Mouse (Mus musculus) neural tube, postnatal 0 days (tissue): Measurements from ENCODE around the gene Rnf185. TPM values are rescaled to one million over a fixed set of nuclear protein-coding genes. Genes with fewer than 3 reads are reported as not detected.

ENCODE experiments used
- polyA plus RNA-seq: library from polyadenylated mRNA; unstranded; fragments of >200 nt; fragmentation: Nextera tagmentation; extraction: Ambion mirVana; gene quantifications from 2 replicates; pipeline ENCODE4 v1.2.1, GENCODE M21; 2015

Rnf185 gene
- polyA plus RNA-seq: 26.5 and 30.7 TPM in 2 replicates

GRCm38 (mm10) chr11:3452167-3452639 lies at the start of gene Rnf185:
Rnf185 (minus strand) TSS chr11:3452363.

GRCm38 (mm10) chr11:3487952-3488570 lies 35.9 kb upstream of the Rnf185 start, which contains the start of gene Pla2g3:
Pla2g3 (plus strand) TSS chr11:3488284.

GRCm38 (mm10) chr11:3408997-3409732 lies 43.0 kb downstream of the Rnf185 start, which contains the start of gene Limk2:
Limk2 (minus strand) TSS chr11:3409189.

Other genes with a start within 250 kb of the Rnf185 start
- gene Eif4enif1, start 250.0 kb downstream of the Rnf185 start, polyA plus RNA-seq: 33.0 and 38.7 TPM in 2 replicates
- 159 and 176 TPM in 2 replicates for gene Drg1, start 185.9 kb downstream of the Rnf185 start, polyA plus RNA-seq
- 33.3 and 34.6 TPM in 2 replicates for gene Patz1, start 163.5 kb downstream of the Rnf185 start, polyA plus RNA-seq
- gene Pik3ip1, start 122.0 kb downstream of the Rnf185 start, polyA plus RNA-seq: 40.0 and 43.2 TPM in 2 replicates
- 109 and 120 TPM in 2 replicates for gene Limk2, start 43.2 kb downstream of the Rnf185 start, polyA plus RNA-seq
- 34.9 and 38.8 TPM in 2 replicates for gene Pla2g3, start 35.9 kb upstream of the Rnf185 start, polyA plus RNA-seq
- 20.3 and 24.4 TPM in 2 replicates for gene Inpp5j, start 52.5 kb upstream of the Rnf185 start, polyA plus RNA-seq
- 524 and 531 TPM in 2 replicates for gene Selenom, start 62.3 kb upstream of the Rnf185 start, polyA plus RNA-seq
- 16.1 and 21.2 TPM in 2 replicates for gene Smtn, start 88.2 kb upstream of the Rnf185 start, polyA plus RNA-seq
- gene Morc2a, start 196.8 kb upstream of the Rnf185 start, polyA plus RNA-seq: 16.0 and 16.2 TPM in 2 replicates